Mouse (Mus musculus): ENCODE results near the gene Eps8l2.
"Not testable (repeated sequence)": the region's sequence is repeated elsewhere in the genome, so short reads cannot be mapped to it uniquely, and the experiment has no call there.

Gene Eps8l2

GRCm38 (mm10) chr7:141403305-141403704, 64.6 kb downstream of the Eps8l2 start:
- no peak for DNase-seq (ENCODE audit: extremely low spot score, low read depth, low spot score)

- no peak for DNase-seq (ENCODE audit: extremely low spot score, low read depth, low spot score)
Observed at GRCm38 (mm10) chr7:141405466-141405865, 66.8 kb downstream of the Eps8l2 start.

- not testable (repeated sequence) for DNase-seq (ENCODE audit: extremely low spot score, low read depth, low spot score)
Observed at GRCm38 (mm10) chr7:141407670-141408069, 69.0 kb downstream of the Eps8l2 start.

DNA sequence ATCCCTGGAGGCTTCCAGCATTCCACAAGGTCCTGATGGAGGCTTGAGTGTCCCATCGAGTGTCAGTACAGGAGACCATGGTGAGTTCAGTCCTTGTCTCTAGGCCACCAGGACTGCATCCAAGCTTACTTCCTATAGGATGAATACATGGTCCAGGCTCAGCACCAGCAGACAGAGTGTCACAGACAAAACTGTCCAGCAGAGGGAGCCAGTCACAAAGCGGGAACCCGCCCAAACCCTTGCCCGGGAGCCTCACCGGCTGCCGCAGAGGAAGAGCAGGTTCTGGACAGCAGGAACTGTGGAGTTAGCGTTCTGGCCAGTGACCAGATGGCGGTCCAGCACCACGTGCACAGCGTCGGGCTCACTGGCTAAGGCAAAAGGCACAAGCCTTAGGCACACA, 70.2 kb downstream of the Eps8l2 start:
- peak; percentile 53 for DNase-seq (ENCODE audit: extremely low spot score, low read depth, low spot score)

- no peak for DNase-seq (ENCODE audit: extremely low spot score, low read depth, low spot score)
Observed at GRCm38 (mm10) chr7:141410631-141411030, 72.0 kb downstream of the Eps8l2 start.

DNA sequence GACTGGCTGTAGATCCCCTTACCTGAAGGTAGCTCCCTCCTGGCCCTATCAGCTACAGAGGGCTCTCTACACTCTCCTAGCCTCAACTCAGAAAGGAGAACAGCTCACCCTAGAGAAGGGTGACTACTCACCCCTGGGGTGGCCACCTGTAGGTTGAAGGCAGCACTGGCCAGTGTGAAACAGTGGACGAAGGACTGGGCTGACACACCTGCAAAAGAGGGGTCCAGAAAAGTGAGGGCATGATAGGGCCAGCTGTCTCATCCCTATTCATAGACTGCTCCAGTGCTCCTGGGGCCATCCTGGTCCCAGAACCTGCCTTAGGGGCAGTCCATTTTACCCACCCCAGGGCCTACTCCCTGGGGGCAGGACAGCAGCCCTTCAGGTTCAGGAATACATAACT, 73.0 kb downstream of the Eps8l2 start:
- no peak for DNase-seq (ENCODE audit: extremely low spot score, low read depth, low spot score)
